29 mouse cellular contexts compared by ENCODE assay signal in the genomic region with DNA sequence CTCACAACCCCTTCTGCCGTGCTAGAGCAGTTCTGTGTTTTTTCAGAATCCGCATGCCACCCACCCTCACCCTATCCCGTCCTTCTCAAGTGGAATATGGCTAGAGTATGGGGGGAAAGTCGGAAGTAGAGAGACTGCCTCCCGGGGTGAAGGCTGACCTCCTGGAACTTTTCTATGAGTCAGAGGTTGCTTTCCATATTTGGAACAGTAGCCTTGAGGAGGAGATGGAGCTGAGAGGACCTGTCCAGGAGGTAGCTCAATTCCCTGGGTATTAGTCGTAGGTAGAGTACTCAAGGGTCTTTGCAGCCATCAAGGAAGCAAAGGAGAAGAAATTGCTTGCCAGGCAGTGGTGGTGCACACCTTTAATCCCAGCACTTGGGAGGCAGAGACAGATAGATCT. TPM values are rescaled to one million over a fixed set of nuclear protein-coding genes. Genes with fewer than 3 reads are reported as not detected.
DNase-seq lines count a peak whose midpoint lies in the region; ATAC-seq and TF ChIP-seq lines count a peak whose summit lies in the region.
"Had no signal": no experiment of that assay in that cellular context is flagged by ENCODE, and none has a peak within 500 bp of the region (broad histone marks: within the 10 kb centered on the region; RNA-seq: fewer than 3 reads in every experiment).

No protein-coding gene starts in this region.

- no peaks in the 10 kb centered on the region for H3K27me3 ChIP-seq in forebrain, embryonic 12.5 days
- H3K27me3 ChIP-seq in forebrain, embryonic 14.5 days (replicated peaks; ENCODE audit: control insufficient read depth, insufficient read depth, low read length), result no peaks in the 10 kb centered on the region
- H3K27me3 ChIP-seq: midbrain, embryonic 13.5 days had no signal

- peak overlapping the region; percentile 93 for H3K27ac ChIP-seq in forebrain, embryonic 12.5 days
- no peak overlapping the region for H3K27ac ChIP-seq in forebrain, embryonic 14.5 days (ENCODE audit: low read depth, low read length)
- H3K27ac ChIP-seq in layer of hippocampus, adult 2 months, result peak overlapping the region; percentile 91
- H3K27ac ChIP-seq in cortical plate, adult 2 months (ENCODE audit: insufficient read depth, low read length), result peak overlapping the region; percentile 6; the same call in 1 of the 2 replicates
- H3K27ac ChIP-seq: embryonic facial prominence, embryonic 15.5 days; heart, embryonic 15.5 days; limb, embryonic 10.5 days; limb, embryonic 15.5 days; liver, embryonic 13.5 days had no signal

- no peak for TF ChIP-seq CTCF in layer of hippocampus, adult 2 months (conservative IDR thresholded peaks at IDR 0.05)
- TF ChIP-seq CTCF in cortical plate, adult 2 months (IDR thresholded peaks at IDR 0.05; ENCODE audit: extremely low read depth, insufficient read depth, low read length), result no peak

- no peak for TF ChIP-seq POLR2A in cortical plate, adult 2 months (IDR thresholded peaks at IDR 0.05; ENCODE audit: extremely low read depth, insufficient read depth, low read length)

- no peaks in the 10 kb centered on the region for H3K36me3 ChIP-seq in forebrain, embryonic 12.5 days (replicated peaks)
- H3K36me3 ChIP-seq in forebrain, embryonic 14.5 days (ENCODE audit: control insufficient read depth, insufficient read depth, low read length), result no peaks in the 10 kb centered on the region
- H3K36me3 ChIP-seq: embryonic facial prominence, embryonic 15.5 days; heart, embryonic 15.5 days; hindbrain, embryonic 13.5 days; limb, embryonic 10.5 days; limb, embryonic 15.5 days; liver, embryonic 13.5 days; midbrain, embryonic 13.5 days had no signal

- DNase-seq in adrenal gland, postnatal 14 days, result peak; percentile 25
- no peak for DNase-seq in adrenal gland, postnatal 4 days (ENCODE audit: low spot score in 2 of 2)
- no peak for DNase-seq in forebrain, embryonic 14.5 days (ENCODE audit: low spot score)
- no peak for DNase-seq in layer of hippocampus, adult 2 months (ENCODE audit: low spot score in 2 of 2)
- no peak for DNase-seq in layer of hippocampus, adult 18-20 months (ENCODE audit: low spot score in 2 of 2)
- no peak for DNase-seq in layer of hippocampus, adult 11-12 months (ENCODE audit: low spot score)
- DNase-seq: cerebellum, adult 9-10 months; cerebellum, postnatal 36 days; gastrocnemius, postnatal 10 days; liver, embryonic 13.5 days; lung, adult 18-20 months; lung, postnatal 4 days; thymus, postnatal 4 days had no signal

- no peak for ATAC-seq in forebrain, embryonic 12.5 days (ENCODE audit: low FRiP score)
- no peak for ATAC-seq in forebrain, embryonic 14.5 days
- ATAC-seq: intestine, embryonic 16.5 days; lung, postnatal 0 days; midbrain, embryonic 13.5 days; Patski had no signal

- H3K4me1 ChIP-seq in forebrain, embryonic 12.5 days, result peaks cover 60% of the 10 kb centered on the region
- H3K4me1 ChIP-seq in forebrain, embryonic 14.5 days (ENCODE audit: control insufficient read depth, insufficient read depth, low read length), result peaks cover 33% of the 10 kb centered on the region
- 0 out of 2 replicates have a peak, but pooled peaks cover 3% of the 10 kb centered on the region for H3K4me1 ChIP-seq in cortical plate, adult 2 months (ENCODE audit: control insufficient read depth, insufficient read depth, low read length)
- H3K4me1 ChIP-seq: liver, embryonic 13.5 days had no signal

- H3K4me2 ChIP-seq in forebrain, embryonic 12.5 days, result no peak overlapping the region
- no peak overlapping the region for H3K4me2 ChIP-seq in forebrain, embryonic 14.5 days (ENCODE audit: low read length)
- H3K4me2 ChIP-seq: embryonic facial prominence, embryonic 15.5 days; heart, embryonic 15.5 days; hindbrain, embryonic 13.5 days; limb, embryonic 15.5 days; liver, embryonic 13.5 days; midbrain, embryonic 13.5 days had no signal

- 76% methylated on average over 6 of the region's 6 CpGs for WGBS in forebrain, embryonic 12.5 days
- WGBS in forebrain, embryonic 14.5 days, result 76% methylated on average over 6 of the region's 6 CpGs

- H3K9ac ChIP-seq in forebrain, embryonic 12.5 days, result no peak overlapping the region
- H3K9ac ChIP-seq in forebrain, embryonic 14.5 days (ENCODE audit: low read length), result no peak overlapping the region
- H3K9ac ChIP-seq: embryonic facial prominence, embryonic 15.5 days; heart, embryonic 15.5 days; hindbrain, embryonic 13.5 days; limb, embryonic 15.5 days; liver, embryonic 13.5 days; midbrain, embryonic 13.5 days had no signal

- no peak overlapping the region for H3K4me3 ChIP-seq in forebrain, embryonic 12.5 days (replicated peaks)
- no peak overlapping the region for H3K4me3 ChIP-seq in forebrain, embryonic 14.5 days (ENCODE audit: low read depth, low read length)
- H3K4me3 ChIP-seq in layer of hippocampus, adult 2 months, result no peak overlapping the region
- H3K4me3 ChIP-seq in cortical plate, adult 2 months (ENCODE audit: insufficient read depth, low read length), result no peak overlapping the region
- H3K4me3 ChIP-seq: embryonic facial prominence, embryonic 15.5 days; heart, embryonic 15.5 days; hindbrain, embryonic 13.5 days; limb, embryonic 10.5 days; limb, embryonic 15.5 days; liver, embryonic 13.5 days; megakaryocyte, embryonic 14.5 days; midbrain, embryonic 13.5 days had no signal

- no peaks in the 10 kb centered on the region for H3K9me3 ChIP-seq in forebrain, embryonic 12.5 days
- no peaks in the 10 kb centered on the region for H3K9me3 ChIP-seq in forebrain, embryonic 14.5 days (replicated peaks; ENCODE audit: control insufficient read depth, low read length)
- H3K9me3 ChIP-seq: embryonic facial prominence, embryonic 15.5 days; heart, embryonic 15.5 days; hindbrain, embryonic 13.5 days; limb, embryonic 10.5 days; limb, embryonic 15.5 days; liver, embryonic 13.5 days; megakaryocyte, embryonic 14.5 days; midbrain, embryonic 13.5 days had no signal

RNA-seq across cellular contexts. Expression of a gene that starts 11.0 kb away (rescaled TPM):
- total RNA-seq in adrenal gland, postnatal 14 days (2021), result 0.70 and 0.79 TPM in 2 replicates
- 1 to 10 TPM; 1.8 to 4.5 TPM for total RNA-seq in adrenal gland, postnatal 4 days (2021)
- 0.93 and 1.2 TPM in 2 replicates for polyA plus RNA-seq in forebrain, embryonic 12.5 days (2016; fragmentation: Nextera tagmentation; extraction: Ambion mirVana)
- 1.5 and 1.6 TPM in 2 replicates for polyA plus RNA-seq in forebrain, embryonic 14.5 days (2014; fragmentation: Nextera tagmentation; extraction: Ambion mirVana)
- 10 to 100 TPM; 83.2 to 91.6 TPM for total RNA-seq in layer of hippocampus, adult 2 months (2021)
- 10 to 100 TPM; 82.6 to 88.4 TPM for total RNA-seq in layer of hippocampus, adult 18-20 months (2021)
- 96.8 and 102 TPM in 2 replicates for polyA plus RNA-seq in cortical plate, adult 2 months (2012; rRNA removed)
- total RNA-seq: monocyte, adult 5-6 weeks had no signal

RNA-seq across cellular contexts. Expression of a gene that starts 22.9 kb away (rescaled TPM):
- total RNA-seq in adrenal gland, postnatal 14 days (2021), result 0.07 and 0.30 TPM in 2 replicates
- total RNA-seq in adrenal gland, postnatal 4 days (2021), result under 1 TPM; 0.11 to 0.20 TPM
- polyA plus RNA-seq in forebrain, embryonic 12.5 days (2016; fragmentation: Nextera tagmentation; extraction: Ambion mirVana), result 2.5 and 2.8 TPM in 2 replicates
- 1.3 and 1.5 TPM in 2 replicates for polyA plus RNA-seq in forebrain, embryonic 14.5 days (2014; fragmentation: Nextera tagmentation; extraction: Ambion mirVana)
- 10 to 100 TPM; 67.2 to 69.2 TPM for total RNA-seq in layer of hippocampus, adult 2 months (2021)
- total RNA-seq in layer of hippocampus, adult 18-20 months (2021), result 10 to 100 TPM; 70.6 to 75.4 TPM
- polyA plus RNA-seq in cortical plate, adult 2 months (2012; rRNA removed), result 169 and 180 TPM in 2 replicates
- total RNA-seq: MEL; monocyte, adult 5-6 weeks had no signal
- polyA plus RNA-seq: heart, embryonic 15.5 days; intestine, embryonic 16.5 days; kidney, embryonic 16.5 days; limb, embryonic 10.5 days; liver, embryonic 13.5 days; lung, postnatal 0 days; stomach, embryonic 14.5 days had no signal

RNA-seq across cellular contexts. Expression of a gene that starts 24.3 kb away (rescaled TPM):
- 12.3 and 14.5 TPM in 2 replicates for total RNA-seq in adrenal gland, postnatal 14 days (2021)
- total RNA-seq in adrenal gland, postnatal 4 days (2021), result 10 to 100 TPM; 18.1 to 19.9 TPM
- 10.9 and 11.5 TPM in 2 replicates for polyA plus RNA-seq in forebrain, embryonic 12.5 days (2016; fragmentation: Nextera tagmentation; extraction: Ambion mirVana)
- 4.8 and 5.1 TPM in 2 replicates for polyA plus RNA-seq in forebrain, embryonic 14.5 days (2014; fragmentation: Nextera tagmentation; extraction: Ambion mirVana)
- total RNA-seq in layer of hippocampus, adult 2 months (2021), result 1 to 10 TPM; 8.3 to 9.2 TPM
- 1 to 10 TPM; 7.8 to 8.5 TPM for total RNA-seq in layer of hippocampus, adult 18-20 months (2021)
- polyA plus RNA-seq in cortical plate, adult 2 months (2012; rRNA removed), result 6.5 TPM in 2 replicates

RNA-seq across cellular contexts. Expression of a gene that starts 54.1 kb away (rescaled TPM):
- total RNA-seq in adrenal gland, postnatal 14 days (2021), result 315 and 342 TPM in 2 replicates
- total RNA-seq in adrenal gland, postnatal 4 days (2021), result 10 to 100 TPM; 50.9 to 70.2 TPM
- 9.5 and 10.8 TPM in 2 replicates for polyA plus RNA-seq in forebrain, embryonic 12.5 days (2016; fragmentation: Nextera tagmentation; extraction: Ambion mirVana)
- 12.9 and 19.8 TPM in 2 replicates for polyA plus RNA-seq in forebrain, embryonic 14.5 days (2014; fragmentation: Nextera tagmentation; extraction: Ambion mirVana)
- total RNA-seq in layer of hippocampus, adult 2 months (2021), result 100 to 1,000 TPM; 585 to 600 TPM
- total RNA-seq in layer of hippocampus, adult 18-20 months (2021), result 100 to 1,000 TPM; 555 to 598 TPM
- 534 and 567 TPM in 2 replicates for polyA plus RNA-seq in cortical plate, adult 2 months (2012; rRNA removed)
- total RNA-seq: MEL; monocyte, adult 5-6 weeks had no signal

Comparison
In these comparisons a context has a peak if more than half of its experiments do, and no peak if none do; other contexts are left out.
1. RNA of a gene that starts 11.0 kb away (total RNA-seq): 83.2 to 91.6 TPM in layer of hippocampus, adult 2 months and 82.6 to 88.4 TPM in layer of hippocampus, adult 18-20 months; 1.8 to 4.5 TPM in adrenal gland, postnatal 4 days and 0.70 to 0.79 TPM in adrenal gland, postnatal 14 days; every median in the first group is over 10 times any median in the second.
2. RNA of a gene that starts 22.9 kb away (total RNA-seq): 70.6 to 75.4 TPM in layer of hippocampus, adult 18-20 months and 67.2 to 69.2 TPM in layer of hippocampus, adult 2 months; 0.11 to 0.20 TPM in adrenal gland, postnatal 4 days and 0.07 to 0.30 TPM in adrenal gland, postnatal 14 days; every median in the first group is over 10 times any median in the second.